Comparison of ENCODE assay signal across 11 mouse cellular contexts in genomic region chr4:56842501-56842900, GRCm38 (mm10).
"Had no signal": no experiment of that assay in that cellular context is flagged by ENCODE, and none has a peak within 500 bp of the region (broad histone marks: within the 10 kb centered on the region; RNA-seq: fewer than 3 reads in every experiment).

No protein-coding gene starts in this region.

- H3K4me3 ChIP-seq: limb, embryonic 15.5 days; myocyte; neural tube, embryonic 15.5 days had no signal

- H3K9me3 ChIP-seq: limb, embryonic 15.5 days; neural tube, embryonic 15.5 days had no signal

- ATAC-seq: intestine, postnatal 0 days had no signal

- DNase-seq: kidney, postnatal 14 days; lung, adult 18-20 months; midbrain, embryonic 14.5 days; right cerebral cortex, adult 18-20 months; right cerebral cortex, postnatal 25 days; thymus, postnatal 4 days had no signal

- H3K27ac ChIP-seq: limb, embryonic 15.5 days; neural tube, embryonic 15.5 days; stomach, postnatal 0 days had no signal

- H3K27me3 ChIP-seq: limb, embryonic 15.5 days; neural tube, embryonic 15.5 days had no signal

- H3K4me2 ChIP-seq: limb, embryonic 15.5 days; neural tube, embryonic 15.5 days had no signal

- H3K4me1 ChIP-seq: limb, embryonic 15.5 days; neural tube, embryonic 15.5 days had no signal

- H3K9ac ChIP-seq: limb, embryonic 15.5 days; neural tube, embryonic 15.5 days had no signal
